Mouse (Mus musculus): ENCODE measurements around the gene Iffo1.

DNA sequence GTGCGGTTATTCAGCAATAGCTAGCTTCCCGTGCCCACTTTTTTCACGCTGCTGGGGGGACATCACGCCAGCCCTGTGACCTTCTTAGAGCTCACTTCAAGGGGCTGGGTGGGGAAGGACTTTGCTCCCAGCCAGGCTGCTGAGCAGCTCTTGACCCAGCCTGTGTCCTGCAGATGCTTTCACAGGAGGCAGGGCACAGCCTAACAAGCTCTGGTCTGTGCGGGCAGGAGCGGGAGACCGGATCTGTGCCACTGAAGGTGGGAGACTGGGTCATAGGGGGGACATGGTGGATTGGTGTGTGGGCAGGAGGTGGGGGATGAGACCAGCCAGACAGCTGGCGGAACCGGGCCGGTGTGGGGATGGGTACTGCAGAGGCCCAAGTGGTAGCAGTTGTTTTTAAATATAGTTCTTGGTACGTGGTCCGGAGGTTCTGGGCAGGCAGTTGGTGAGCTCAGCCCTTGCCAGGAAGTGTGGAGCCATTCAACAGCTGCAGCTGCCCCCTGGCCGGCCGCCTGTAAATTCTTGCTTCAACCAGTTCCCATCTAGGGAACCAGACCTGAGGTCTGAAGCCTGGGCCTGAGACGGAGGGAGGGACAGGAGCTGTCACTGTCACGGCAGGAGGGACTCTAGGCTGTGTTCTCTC, 4.0 kb downstream of the Iffo1 start:
- TF ChIP-seq CTCF (IDR thresholded peaks at IDR 0.05; ENCODE audit: low read depth), result no peak
- TF ChIP-seq EP300 (IDR thresholded peaks at IDR 0.05; ENCODE audit: low read depth), result 0 out of 2 replicates have a peak, but pooled peaks have one; percentile 15
